Mouse (Mus musculus) ovary, adult 18-20 months (tissue): ENCODE measurements around the gene Tnrc6c.

ENCODE experiments used
- DNase-seq: peaks from one replicate; pipeline ENCODE4 v3.0.0; 2022; ENCODE audit warnings: low spot score, mixed read lengths

Gene Tnrc6c

GRCm38 (mm10) chr11:117729798-117730489 lies 75.9 kb downstream of the Tnrc6c start:
- DNase-seq, result no peak

DNA sequence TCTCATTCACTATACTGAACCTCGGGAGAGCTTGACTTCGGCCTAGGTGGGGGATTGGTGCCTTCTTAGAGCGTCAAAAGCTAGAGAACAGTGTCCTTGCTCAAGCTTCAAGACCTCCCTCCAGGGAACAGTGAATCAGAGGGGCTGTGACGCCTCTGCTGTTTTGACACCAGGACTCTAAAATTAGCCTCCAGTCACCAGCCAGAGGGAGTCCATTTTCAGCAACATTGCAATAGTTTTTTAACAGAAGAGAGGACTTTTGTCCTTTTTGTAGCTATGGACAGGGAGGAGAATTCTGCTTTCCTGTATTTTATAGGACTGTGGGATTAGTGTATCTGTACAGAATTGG lies 76.4 kb downstream of the Tnrc6c start:
- DNase-seq, result no peak

DNA sequence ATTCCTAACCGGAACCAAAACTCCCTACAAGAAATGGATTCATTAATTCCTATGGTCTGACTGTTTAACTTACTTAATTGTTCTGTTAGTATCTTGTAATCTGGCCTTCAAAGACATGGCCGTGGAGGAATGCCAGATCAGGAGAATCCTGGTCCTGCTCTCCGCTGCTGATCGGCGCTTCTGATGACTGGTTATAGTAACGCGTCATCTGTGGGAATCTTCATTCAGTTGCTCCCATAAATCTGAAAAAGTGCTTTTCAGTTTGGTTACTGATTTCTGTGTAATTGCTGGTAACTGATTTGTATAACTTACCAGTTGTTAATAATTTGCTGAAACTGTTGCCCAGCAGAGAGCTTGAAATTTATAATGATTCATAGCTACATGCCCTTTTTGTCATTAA lies 77.4 kb downstream of the Tnrc6c start:
- no peak for DNase-seq

GRCm38 (mm10) chr11:117736037-117736689 lies 82.1 kb downstream of the Tnrc6c start:
- DNase-seq, result no peak

DNA sequence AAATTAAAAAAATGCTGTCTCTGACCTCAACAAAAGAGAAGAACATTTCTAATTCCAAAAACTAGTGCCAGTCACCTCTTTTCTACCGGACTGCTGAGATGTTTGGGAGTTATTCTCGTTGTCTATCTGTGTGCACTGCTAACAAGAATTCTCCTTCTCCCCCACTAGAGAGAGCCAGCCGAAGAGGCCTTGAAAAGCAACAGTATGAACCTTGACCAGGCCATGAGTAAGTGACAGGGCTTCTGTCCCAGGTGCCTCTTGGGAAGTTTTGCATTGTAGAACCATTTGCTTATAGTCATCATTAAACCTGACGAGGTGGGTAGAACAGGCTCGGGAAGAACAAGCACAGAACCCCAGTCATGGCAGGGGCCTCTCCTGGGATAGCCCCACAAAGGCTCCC lies 84.0 kb downstream of the Tnrc6c start:
- no peak for DNase-seq

GRCm38 (mm10) chr11:117741128-117741527 lies 87.0 kb downstream of the Tnrc6c start:
- DNase-seq, result no peak

DNA sequence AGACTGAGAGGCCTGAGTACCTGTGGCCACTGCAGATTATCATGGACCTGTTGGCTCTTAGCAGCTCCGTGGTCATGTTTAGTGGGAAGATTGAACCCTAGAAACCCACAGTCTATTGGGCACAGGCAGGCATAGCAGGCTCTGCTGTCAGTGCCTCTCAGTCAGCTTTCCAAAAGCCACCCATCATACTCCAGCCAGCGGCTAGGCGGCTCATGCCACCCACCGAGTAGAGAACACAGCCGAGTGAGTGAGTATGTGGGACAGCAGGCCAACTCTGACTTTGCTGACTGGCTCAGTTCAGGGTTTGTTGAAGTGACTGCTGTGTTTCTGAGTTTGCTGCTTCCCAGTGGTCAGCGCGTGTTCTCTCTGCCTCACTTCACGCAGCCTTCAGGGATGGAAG lies 88.2 kb downstream of the Tnrc6c start:
- no peak for DNase-seq

- DNase-seq, result no peak
Observed at GRCm38 (mm10) chr11:117742715-117743114, 88.6 kb downstream of the Tnrc6c start.

DNA sequence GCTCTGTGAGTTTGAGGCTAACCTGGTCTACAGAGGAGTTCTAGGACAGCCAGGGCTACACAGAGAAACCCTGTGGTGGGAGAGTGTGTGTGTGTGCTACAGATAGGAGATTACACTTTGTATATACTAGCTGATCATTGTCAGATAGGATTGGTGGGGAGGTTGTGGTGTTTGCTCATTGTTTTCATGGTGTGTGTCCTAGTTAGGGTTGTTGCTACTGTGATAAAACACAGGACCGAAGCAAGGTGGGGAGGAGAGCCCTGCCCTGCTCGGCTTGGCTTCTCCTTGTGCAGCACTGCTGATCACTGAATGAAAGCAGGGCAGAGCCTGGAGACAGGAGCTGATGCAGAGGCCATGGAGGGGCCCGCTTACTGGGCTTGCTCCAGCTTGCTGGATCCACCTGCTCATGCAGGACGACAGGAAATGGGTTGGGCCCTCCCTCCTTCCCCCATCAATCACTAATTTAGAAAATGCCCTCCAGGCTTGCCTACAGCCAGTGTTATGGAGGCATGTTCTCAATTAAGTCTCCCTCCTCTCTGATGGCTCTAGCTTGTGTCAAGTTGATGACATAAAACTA lies 89.5 kb downstream of the Tnrc6c start:
- no peak for DNase-seq

DNA sequence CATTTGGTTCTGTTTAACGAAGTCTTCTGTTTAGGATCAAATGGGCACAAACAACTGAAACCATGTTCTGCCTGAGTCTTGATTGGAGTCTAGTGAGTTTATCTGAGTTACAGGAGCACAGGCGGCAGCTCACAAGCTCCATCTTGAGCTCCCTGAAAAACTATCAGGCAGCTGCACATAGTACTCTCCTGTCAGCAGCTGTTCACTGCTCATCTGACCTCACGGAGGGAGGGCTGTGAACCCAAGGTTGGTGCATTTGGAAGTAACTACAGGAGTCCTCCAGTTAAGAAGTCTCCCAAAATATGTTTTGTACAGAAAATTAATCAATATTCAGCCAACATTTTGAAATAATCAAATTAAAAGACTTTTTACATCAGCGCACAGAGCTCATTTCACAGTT lies 94.5 kb downstream of the Tnrc6c start:
- no peak for DNase-seq

- no peak for DNase-seq
Observed at GRCm38 (mm10) chr11:117749414-117749813, 95.3 kb downstream of the Tnrc6c start.

GRCm38 (mm10) chr11:117751544-117751943 lies 97.5 kb downstream of the Tnrc6c start:
- no peak for DNase-seq

DNA sequence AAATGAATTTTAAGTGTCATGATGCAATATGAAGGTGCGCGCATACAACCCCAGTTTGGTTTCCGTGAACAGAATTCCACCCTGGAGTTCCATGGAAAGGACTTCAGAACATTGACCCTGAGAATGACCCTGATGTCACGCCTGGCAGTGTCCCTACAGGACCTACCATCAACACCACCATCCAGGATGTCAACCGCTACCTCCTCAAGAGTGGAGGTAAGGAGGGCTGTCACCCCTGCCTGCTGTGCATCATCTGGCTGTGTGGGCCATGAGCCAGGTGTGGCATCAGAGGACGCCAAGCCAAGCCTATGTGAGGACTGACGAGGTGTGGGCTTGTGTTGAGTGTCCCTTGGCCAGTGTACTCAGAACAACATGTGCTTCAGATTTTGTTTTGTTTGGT lies 101.8 kb downstream of the Tnrc6c start:
- DNase-seq, result no peak

DNA sequence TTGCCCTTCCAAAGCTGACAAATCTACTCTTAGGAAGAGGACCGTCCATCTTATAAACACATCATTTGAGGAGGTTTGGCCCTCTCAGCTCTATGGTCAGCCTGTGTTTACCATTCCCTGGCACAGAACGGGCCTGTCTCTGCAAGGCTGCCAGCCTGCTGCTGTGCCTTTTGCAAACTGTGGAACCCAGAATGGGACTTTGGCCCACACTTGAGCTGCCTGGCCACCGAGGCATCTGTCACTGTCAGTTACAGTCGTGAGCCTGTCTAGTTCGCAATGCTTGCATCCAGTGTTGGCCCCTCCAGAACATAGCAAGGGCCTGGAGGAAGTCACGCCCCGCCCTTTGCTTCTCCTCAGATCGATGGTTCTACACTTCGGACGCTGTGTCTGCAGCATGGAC lies 105.2 kb downstream of the Tnrc6c start:
- no peak for DNase-seq

- DNase-seq, result no peak
Observed at GRCm38 (mm10) chr11:117760374-117761119, 106.5 kb downstream of the Tnrc6c start.

- no peak for DNase-seq
Observed at GRCm38 (mm10) chr11:117761801-117762200, 107.7 kb downstream of the Tnrc6c start.

- DNase-seq, result no peak
Observed at GRCm38 (mm10) chr11:117762246-117762645, 108.2 kb downstream of the Tnrc6c start.

DNA sequence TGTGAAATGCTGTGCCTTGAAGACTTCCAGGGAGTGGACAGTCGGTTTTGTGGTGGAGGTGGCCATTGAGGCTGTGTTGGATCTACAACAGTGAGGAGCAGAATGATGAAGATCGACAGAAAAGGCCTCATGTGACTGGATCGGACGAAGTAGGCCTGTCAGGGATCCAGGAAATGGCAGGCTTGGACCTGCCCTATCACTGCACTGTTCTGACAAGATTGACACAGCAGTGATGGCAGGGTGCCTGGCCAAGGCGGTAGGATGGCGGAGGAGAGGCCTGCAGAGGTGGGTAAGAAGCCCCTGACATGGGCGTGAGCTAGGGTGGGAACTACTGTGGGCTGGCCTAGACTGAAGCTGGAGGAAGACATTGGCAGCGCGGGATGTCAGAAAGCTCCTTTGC lies 110.2 kb downstream of the Tnrc6c start:
- no peak for DNase-seq

DNA sequence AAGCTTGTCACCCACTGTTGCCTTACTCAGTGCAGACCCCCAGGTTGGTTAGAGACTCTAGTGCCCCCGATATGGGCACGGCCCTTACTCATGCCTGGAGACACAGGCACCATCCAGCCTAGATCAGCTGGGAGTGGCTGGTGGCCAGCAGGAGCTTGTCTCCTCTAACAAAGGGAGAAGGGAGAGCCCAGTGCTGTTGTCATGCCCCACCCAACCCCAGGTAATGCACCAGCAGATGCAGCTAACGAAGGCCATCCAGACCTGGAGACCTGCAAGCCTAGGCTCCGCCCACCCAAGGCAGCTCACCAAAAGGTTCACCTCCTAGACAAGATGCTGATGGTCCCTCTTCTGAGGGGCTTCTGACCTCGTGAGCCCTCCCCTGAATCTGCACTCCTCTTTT lies 111.3 kb downstream of the Tnrc6c start:
- DNase-seq, result no peak

GRCm38 (mm10) chr11:117766275-117766674 lies 112.2 kb downstream of the Tnrc6c start:
- DNase-seq, result no peak

DNA sequence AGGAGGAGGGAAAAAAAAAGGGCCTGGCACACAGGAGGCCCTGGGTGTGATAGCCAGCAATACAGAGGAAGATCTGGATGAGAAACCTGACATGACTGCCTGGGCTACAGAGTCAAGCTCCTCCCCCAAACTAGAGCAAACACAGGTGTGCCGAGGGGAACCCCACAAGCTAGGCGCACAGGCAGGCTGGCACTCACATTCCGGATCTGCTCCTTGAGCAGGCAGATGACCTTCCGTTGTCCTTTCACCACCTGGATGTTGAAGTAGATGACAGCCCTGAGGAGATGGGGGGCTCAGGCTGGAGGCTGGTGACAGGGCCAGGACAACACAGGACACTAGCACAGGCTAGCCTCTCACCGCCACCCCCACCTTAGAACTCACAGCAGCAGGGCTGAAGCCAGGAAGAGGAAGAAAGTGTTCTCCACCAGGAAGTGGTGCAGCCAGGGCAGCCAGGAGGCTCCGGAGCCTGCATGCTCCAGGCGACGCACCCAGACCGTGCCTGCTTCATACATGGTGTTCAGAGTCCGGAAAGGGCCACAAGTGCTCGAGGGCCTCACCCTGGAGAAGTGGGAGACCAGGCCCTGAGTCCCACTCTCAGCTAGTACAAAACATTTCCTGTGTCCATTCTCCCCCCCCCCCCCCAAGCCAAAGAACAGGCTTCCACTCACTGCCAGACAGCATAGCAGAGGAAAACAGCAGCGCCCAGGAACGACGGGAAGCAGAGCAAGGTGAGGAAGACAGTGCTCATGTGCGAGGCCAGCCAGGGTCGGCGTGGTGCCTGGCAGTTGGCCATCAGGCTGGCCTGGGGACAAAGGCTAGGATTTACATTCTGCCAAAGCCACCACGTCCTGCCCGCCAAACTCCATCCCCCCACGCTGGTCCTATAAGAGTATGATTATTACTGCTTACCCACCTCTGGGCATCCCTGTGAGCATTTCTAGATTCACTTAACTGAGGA lies 114.9 kb downstream of the Tnrc6c start:
- no peak for DNase-seq

- no peak for DNase-seq
Observed at GRCm38 (mm10) chr11:117769683-117770047, 115.6 kb downstream of the Tnrc6c start.
